Mouse (Mus musculus) CH12.LX (cell line): ENCODE results near the gene Clint1. TPM values are rescaled to one million over a fixed set of nuclear protein-coding genes. Genes with fewer than 3 reads are reported as not detected.

Experiments used
- DNase-seq: peaks from one replicate; pipeline ENCODE4 v3.0.0-alpha.2; 2013; ENCODE audit errors: extremely low read depth
- H3K27ac ChIP-seq: 2 replicates; pipeline ENCODE4 v1.5.1; 2012; ENCODE audit warnings: low read depth, mild to moderate bottlenecking, control low read depth, moderate library complexity; ENCODE audit not compliant: insufficient read depth
- H3K27me3 ChIP-seq: replicated peaks from 2 replicates; pipeline ENCODE3; 2012; ENCODE audit warnings: inconsistent platforms
- H3K36me3 ChIP-seq, 2 experiments: replicated peaks in 1 of 2; 2 replicates each; pipeline versions ENCODE3 to v1.6.1; 2012; ENCODE audit warnings: inconsistent platforms in 1 of 2, low read length in 1 of 2, mild to moderate bottlenecking in 1 of 2, mixed read lengths in 1 of 2, moderate library complexity in 1 of 2; ENCODE audit not compliant: control insufficient read depth in 1 of 2, insufficient read depth in 1 of 2
- H3K4me1 ChIP-seq, 2 experiments: 2 replicates each; pipeline ENCODE4 v1.6.1; 2012; ENCODE audit warnings: inconsistent platforms in 1 of 2, moderate library complexity in 1 of 2; ENCODE audit not compliant: insufficient read depth in 2 of 2, control insufficient read depth in 1 of 2
- H3K4me2 ChIP-seq: 2 replicates; pipeline ENCODE4 v1.6.1; 2012; ENCODE audit warnings: low read depth, mild to moderate bottlenecking, control low read depth; ENCODE audit not compliant: poor library complexity, insufficient read depth, severe bottlenecking
- H3K4me3 ChIP-seq, 3 experiments: fragments of 150-350 bp in 1 of 3; sonication (generic) in 1 of 3; replicated peaks in 1 of 3; 2 replicates each; pipeline versions ENCODE3 to v1.5.1; 2011 to 2012; ENCODE audit warnings: low read depth in 2 of 3, low read length in 2 of 3, mild to moderate bottlenecking in 2 of 3, moderate library complexity in 2 of 3, control low read depth in 1 of 3, improper control_type of control experiment in 1 of 3, inconsistent platforms in 1 of 3, mixed read lengths in 1 of 3; ENCODE audit not compliant: poor library complexity in 1 of 3
- H3K79me2 ChIP-seq: replicated peaks from 2 replicates; pipeline ENCODE4 v1.6.1; 2012; ENCODE audit warnings: mild to moderate bottlenecking, moderate library complexity; ENCODE audit not compliant: control insufficient read depth, poor library complexity, insufficient read depth, severe bottlenecking; ENCODE audit errors: extremely low read depth
- H3K9ac ChIP-seq: 2 replicates; pipeline ENCODE4 v1.6.1; 2012; ENCODE audit warnings: low read depth, mild to moderate bottlenecking, control low read depth, moderate library complexity; ENCODE audit not compliant: insufficient read depth
- H3K9me3 ChIP-seq: replicated peaks from 2 replicates; pipeline ENCODE3; 2012; ENCODE audit warnings: low read length, inconsistent platforms, mixed read lengths
- CHD1 ChIP-seq: IDR thresholded peaks from 2 replicates; pipeline ENCODE4 v1.6.1; 2012; ENCODE audit warnings: low read depth, low read length, improper control_type of control experiment, inconsistent platforms
- E2F4 ChIP-seq: IDR thresholded peaks from 2 replicates; pipeline ENCODE4 v1.6.1; 2011; ENCODE audit warnings: low read depth, low read length, improper control_type of control experiment; ENCODE audit not compliant: insufficient replicate concordance
- ELF1 ChIP-seq: IDR thresholded peaks from 2 replicates; pipeline ENCODE4 v1.6.1; 2014; ENCODE audit warnings: low read depth, mild to moderate bottlenecking, inconsistent platforms, low read length, improper control_type of control experiment
- ETS1 ChIP-seq: conservative IDR thresholded peaks from 2 replicates; pipeline ENCODE4 v1.6.1; 2012; ENCODE audit warnings: low read depth, mild to moderate bottlenecking, inconsistent platforms, low read length, improper control_type of control experiment, moderate library complexity
- GABPA ChIP-seq: IDR thresholded peaks from 2 replicates; pipeline ENCODE4 v1.6.1; 2012; ENCODE audit warnings: low read depth, low read length, improper control_type of control experiment, inconsistent platforms; ENCODE audit not compliant: insufficient replicate concordance
- HCFC1 ChIP-seq: IDR thresholded peaks from 2 replicates; pipeline ENCODE4 v1.6.1; 2012; ENCODE audit warnings: low read depth, mild to moderate bottlenecking, inconsistent platforms, low read length, improper control_type of control experiment
- IRF4 ChIP-seq: IDR thresholded peaks from 2 replicates; pipeline ENCODE4 v1.6.1; 2014; ENCODE audit warnings: low read depth, mild to moderate bottlenecking, inconsistent platforms, low read length, improper control_type of control experiment
- JUN ChIP-seq: IDR thresholded peaks from 2 replicates; pipeline ENCODE4 v1.6.1; 2011; ENCODE audit warnings: low read depth, mild to moderate bottlenecking, low read length, improper control_type of control experiment, moderate library complexity; ENCODE audit not compliant: insufficient read depth
- JUND ChIP-seq: conservative IDR thresholded peaks from 2 replicates; pipeline ENCODE4 v1.6.1; 2011; ENCODE audit warnings: low read depth, low read length, improper control_type of control experiment
- MAFK ChIP-seq: IDR thresholded peaks from 2 replicates; pipeline ENCODE4 v1.6.1; 2011; ENCODE audit warnings: low read length, improper control_type of control experiment; ENCODE audit not compliant: insufficient replicate concordance
- MAX ChIP-seq: IDR thresholded peaks from 2 replicates; pipeline ENCODE4 v1.6.1; 2011; ENCODE audit warnings: low read length, improper control_type of control experiment
- MYC ChIP-seq: IDR thresholded peaks from 2 replicates; pipeline ENCODE4 v1.6.1; 2011; ENCODE audit warnings: low read depth, mild to moderate bottlenecking, improper control_type of control experiment, low read length
- NRF1 ChIP-seq: IDR thresholded peaks from 2 replicates; pipeline ENCODE4 v1.6.1; 2014; ENCODE audit warnings: low read depth, mild to moderate bottlenecking, inconsistent platforms, low read length, improper control_type of control experiment, moderate library complexity
- POLR2A ChIP-seq: IDR thresholded peaks from 2 replicates; pipeline ENCODE4 v1.6.1; 2011; ENCODE audit warnings: low read depth, mild to moderate bottlenecking, improper control_type of control experiment, low read length
- RAD21 ChIP-seq: IDR thresholded peaks from 2 replicates; pipeline ENCODE4 v1.6.1; 2011; ENCODE audit warnings: low read depth, mild to moderate bottlenecking, low read length, improper control_type of control experiment, moderate library complexity
- SIN3A ChIP-seq: IDR thresholded peaks from 2 replicates; pipeline ENCODE4 v1.6.1; 2012; ENCODE audit warnings: low read length, improper control_type of control experiment, inconsistent platforms
- SMC3 ChIP-seq: IDR thresholded peaks from 2 replicates; pipeline ENCODE4 v1.6.1; 2011; ENCODE audit warnings: low read depth, low read length, improper control_type of control experiment
- TBP ChIP-seq: conservative IDR thresholded peaks from 2 replicates; pipeline ENCODE4 v1.6.1; 2011; ENCODE audit warnings: low read depth, low read length, improper control_type of control experiment
- TCF12 ChIP-seq: IDR thresholded peaks from 2 replicates; pipeline ENCODE4 v1.6.1; 2014; ENCODE audit warnings: low read depth, mild to moderate bottlenecking, inconsistent platforms, low read length, improper control_type of control experiment
- USF1 ChIP-seq: IDR thresholded peaks from 2 replicates; pipeline ENCODE4 v1.6.1; 2014; ENCODE audit warnings: low read depth, mild to moderate bottlenecking, inconsistent platforms, low read length, improper control_type of control experiment
- USF2 ChIP-seq: conservative IDR thresholded peaks from 2 replicates; pipeline ENCODE4 v1.6.1; 2011; ENCODE audit warnings: low read depth, low read length, improper control_type of control experiment
- ZC3H11A ChIP-seq: IDR thresholded peaks from 2 replicates; pipeline ENCODE4 v1.6.1; 2012; ENCODE audit warnings: low read depth, mild to moderate bottlenecking, inconsistent platforms, low read length, improper control_type of control experiment
- ZMIZ1 ChIP-seq: IDR thresholded peaks from 2 replicates; pipeline ENCODE4 v1.6.1; 2012; ENCODE audit warnings: low read depth, mild to moderate bottlenecking, inconsistent platforms, low read length, improper control_type of control experiment
- dilution Hi-C: fragments of 300-500 bp; cut with MboI; formaldehyde crosslinking; loops from 2 replicates; pipeline ENCODE4 v1.14.3; 2020; ENCODE audit warnings: low sequenced_read_pairs; ENCODE audit not compliant: extremely low pct_unique_long_range_greater_than_20kb, extremely low pct_ligation_motif_present
- in situ Hi-C: fragments of 300-500 bp; cut with MboI; formaldehyde crosslinking; loops from 3 replicates; pipeline ENCODE4 v1.14.3; 2019; ENCODE audit warnings: low sequenced_read_pairs, low pct_ligation_motif_present, low pct_unique_long_range_greater_than_20kb, mixed read lengths
- polyA plus RNA-seq: library from polyadenylated mRNA; unstranded; fragments of >175 nt; gene quantifications from 2 replicates; pipeline ENCODE4 v1.2.1, GENCODE M21; 2012; ENCODE audit warnings: low read depth; ENCODE audit not compliant: insufficient read length
- total RNA-seq, 2 experiments: library from RNA; depleted of rRNA; stranded (reverse); fragments of 300-350 nt in 1 of 2; fragments of >200 nt in 1 of 2; gene quantifications; 2 replicates each; pipeline ENCODE4 v1.2.3; 2012 to 2014

The Clint1 gene
- total and polyA plus RNA-seq, 3 experiments, result 54.1 to 137 (median 98.5) TPM

GRCm38 (mm10) chr11:45907301-45907700 is 55.5 kb downstream of the Clint1 start:
- dilution Hi-C loops, result no loop called here
- peaks cover 64 to 84% of the 10 kb centered on the region in 2 experiments for H3K36me3 ChIP-seq

GRCm38 (mm10) chr11:45908070-45908469 is 56.2 kb downstream of the Clint1 start:
- Histone ChIP-seq H3K4me2 (no peak overlapping the region), H3K4me1 (no peaks in the 10 kb centered on the region), H3K27ac (no peak overlapping the region), H3K27me3 (no peaks in the 10 kb centered on the region), H3K9me3 (no peaks in the 10 kb centered on the region), H3K36me3 (peaks cover 59 to 80% of the 10 kb centered on the region in 2 experiments), H3K79me2 (no peaks in the 10 kb centered on the region)
- dilution Hi-C loops (no loop called here), in situ Hi-C loops (no loop called here)
- DNase-seq, result no peak
- TF ChIP-seq ZMIZ1, result no peak
- no peak for TF ChIP-seq SIN3A
- TF ChIP-seq MAFK, result no peak
- no peak for TF ChIP-seq TCF12
- TF ChIP-seq ZC3H11A, result no peak
- TF ChIP-seq GABPA, result no peak
- TF ChIP-seq CHD1, result no peak
- no peak for TF ChIP-seq ETS1
- TF ChIP-seq, all 38 proteins: peak for 0
- H3K4me3 ChIP-seq, result no peak overlapping the region
- H3K9ac ChIP-seq, result no peak overlapping the region

More at GRCm38 (mm10) chr11:45907301-45907700, 55.5 kb downstream of the Clint1 start:
- Histone ChIP-seq H3K4me3 (no peak overlapping the region), H3K9ac (no peak overlapping the region), H3K4me1 (no peaks in the 10 kb centered on the region), H3K27ac (no peak overlapping the region), H3K9me3 (no peaks in the 10 kb centered on the region), H3K79me2 (no peaks in the 10 kb centered on the region), H3K4me2 (no peak overlapping the region), H3K27me3 (no peaks in the 10 kb centered on the region)
- in situ Hi-C loops, result no loop called here
- TF ChIP-seq IRF4 (no peak), HCFC1 (no peak), JUN (no peak), ZC3H11A (no peak)
- DNase-seq, result no peak

- Histone ChIP-seq H3K36me3 (peaks cover 52 to 73% of the 10 kb centered on the region in 2 experiments), H3K4me3 (no peak overlapping the region), H3K79me2 (no peaks in the 10 kb centered on the region), H3K4me1 (no peaks in the 10 kb centered on the region), H3K27me3 (no peaks in the 10 kb centered on the region), H3K9me3 (no peaks in the 10 kb centered on the region), H3K9ac (no peak overlapping the region), H3K4me2 (no peak overlapping the region), H3K27ac (no peak overlapping the region)
- in situ Hi-C loops, result no loop called here
- DNase-seq, result no peak
- dilution Hi-C loops, result no loop called here
- TF ChIP-seq GABPA (no peak), IRF4 (no peak), MAX (no peak), JUND (no peak), ZMIZ1 (no peak), TBP (no peak), TCF12 (no peak), ETS1 (no peak), RAD21 (no peak), USF1 (no peak), NRF1 (no peak), HCFC1 (no peak), USF2 (no peak), ELF1 (no peak), SMC3 (no peak), MAFK (no peak), MYC (no peak), E2F4 (no peak), JUN (no peak), POLR2A (no peak)
- TF ChIP-seq, all 38 proteins: peak for 0
Observed at GRCm38 (mm10) chr11:45908894-45909293, 57.0 kb downstream of the Clint1 start.
